Mouse (Mus musculus): ENCODE data around the gene Klhl32. TPM values are rescaled to one million over a fixed set of nuclear protein-coding genes. Genes with fewer than 3 reads are reported as not detected.

The Klhl32 gene
- total and polyA plus RNA-seq, 3 experiments = 0.03 TPM; not detected in 2

DNA sequence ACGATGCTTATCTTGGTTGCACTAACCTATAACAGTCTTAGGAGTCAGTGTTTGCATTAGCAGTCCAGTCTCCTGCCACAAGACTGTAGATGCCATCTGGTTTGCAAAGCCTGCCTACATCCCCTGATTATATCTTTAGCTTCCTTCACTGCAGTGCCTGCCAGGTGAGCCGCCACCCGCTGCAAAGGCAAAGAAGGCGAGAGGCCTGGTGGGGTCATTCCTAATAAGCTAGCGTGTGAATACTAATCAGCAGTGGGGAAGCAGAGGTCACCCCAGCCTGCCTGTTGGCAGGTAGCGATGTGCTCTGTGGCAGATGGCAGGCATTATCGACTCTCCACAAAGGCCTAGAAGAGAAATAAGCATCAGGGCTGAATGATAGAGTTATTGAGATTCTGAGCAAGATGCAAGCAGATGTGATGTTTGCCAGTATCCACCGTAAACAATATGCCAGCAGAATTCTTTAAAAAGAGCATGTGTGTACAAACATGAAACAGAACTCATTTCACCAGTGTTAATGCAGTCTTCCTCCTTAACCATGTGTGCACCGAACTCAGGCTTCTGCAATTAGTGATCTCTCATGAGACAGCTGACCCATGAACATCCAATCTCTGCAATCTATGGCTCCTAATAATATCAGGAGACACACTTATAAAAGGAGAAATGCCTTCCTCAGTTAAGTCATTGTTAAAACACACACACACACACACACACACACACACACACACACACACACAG, 219.6 kb downstream of the Klhl32 start:
- DNase-seq (ENCODE audit: low read depth, low spot score) = no peak
- no peaks in the 10 kb centered on the region for H3K27me3 ChIP-seq (ENCODE audit: control insufficient read depth in 1 of 2, insufficient read depth in 2 of 2, low read length in 2 of 2)
- no peak for TF ChIP-seq TAL1 (IDR thresholded peaks at IDR 0.05; ENCODE audit: low read length)
- no peak for TF ChIP-seq USF2 (IDR thresholded peaks at IDR 0.05; ENCODE audit: borderline replicate concordance in 1 of 2, insufficient read depth in 1 of 2, low read depth in 1 of 2, low read length in 2 of 2)
- no peak for TF ChIP-seq MAZ (IDR thresholded peaks at IDR 0.05; ENCODE audit: low read depth, low read length)
- TF ChIP-seq MYC (IDR thresholded peaks at IDR 0.05; ENCODE audit: low read depth, low read length) = no peak
- no peak for TF ChIP-seq GABPA (IDR thresholded peaks at IDR 0.05; ENCODE audit: low read depth, low read length)
- no peak for TF ChIP-seq MYB (IDR thresholded peaks at IDR 0.05; ENCODE audit: low read depth, low read length)
- TF ChIP-seq GATA1 (IDR thresholded peaks at IDR 0.05; ENCODE audit: low read depth, low read length) = no peak
- TF ChIP-seq ELF1 (IDR thresholded peaks at IDR 0.05; ENCODE audit: low read depth, low read length) = no peak
- TF ChIP-seq SMC3 (IDR thresholded peaks at IDR 0.05; ENCODE audit: low read depth, low read length) = no peak
- no peak for TF ChIP-seq NRF1 (IDR thresholded peaks at IDR 0.05; ENCODE audit: insufficient read depth, low read depth, low read length, poor library complexity, severe bottlenecking)
- no peak for TF ChIP-seq ZNF384 (IDR thresholded peaks at IDR 0.05; ENCODE audit: low read depth, low read length)
- peaks cover 0 to 6% of the 10 kb centered on the region in 2 experiments; a peak in 2 of 4 replicates for H3K36me3 ChIP-seq (ENCODE audit: control insufficient read depth in 1 of 2, insufficient read depth in 2 of 2, low read length in 2 of 2)
- H3K27ac ChIP-seq (ENCODE audit: control insufficient read depth, low read depth, low read length) = no peak overlapping the region
- H3K79me2 ChIP-seq (ENCODE audit: control insufficient read depth, insufficient read depth, low read length, poor library complexity) = no peaks in the 10 kb centered on the region
- H3K9me3 ChIP-seq (replicated peaks; ENCODE audit: insufficient read depth, low read length) = no peaks in the 10 kb centered on the region
- no peak overlapping the region for H3K4me3 ChIP-seq (ENCODE audit: control insufficient read depth in 1 of 2, insufficient read depth in 1 of 2, low read depth in 2 of 2, low read length in 2 of 2)
- H3K4me1 ChIP-seq (ENCODE audit: control insufficient read depth in 1 of 2, insufficient read depth in 2 of 2, low read length in 2 of 2) = peaks cover under 1 to 3% of the 10 kb centered on the region in 2 experiments; a peak in 2 of 4 replicates
- H3K9ac ChIP-seq (ENCODE audit: control insufficient read depth, low read depth, low read length, poor library complexity, severe bottlenecking) = no peak overlapping the region

DNA sequence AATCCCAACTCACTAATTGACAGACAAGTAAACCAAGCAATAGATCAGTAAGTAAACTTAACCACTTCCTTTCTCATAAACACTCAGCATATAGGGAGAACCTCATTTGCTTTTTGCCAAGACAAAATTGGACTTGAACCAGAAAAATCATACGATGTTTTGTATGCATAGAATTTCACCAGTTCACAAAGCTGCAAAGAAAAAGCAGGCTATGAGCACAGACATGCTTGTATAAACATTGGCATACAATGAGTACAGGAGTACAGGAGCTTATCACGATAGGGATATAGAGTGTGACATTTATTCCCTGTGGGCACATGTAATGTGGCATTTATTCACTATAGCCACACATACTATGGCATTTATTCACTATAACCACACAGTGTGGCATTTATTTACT, 220.5 kb downstream of the Klhl32 start:
- no peaks in the 10 kb centered on the region for H3K27me3 ChIP-seq (ENCODE audit: control insufficient read depth in 1 of 2, insufficient read depth in 2 of 2, low read length in 2 of 2)
- peaks cover 3 to 6% of the 10 kb centered on the region in 2 experiments; a peak in 2 of 4 replicates for H3K4me1 ChIP-seq (ENCODE audit: control insufficient read depth in 1 of 2, insufficient read depth in 2 of 2, low read length in 2 of 2)
- H3K36me3 ChIP-seq (ENCODE audit: control insufficient read depth in 1 of 2, insufficient read depth in 2 of 2, low read length in 2 of 2) = peaks cover 0 to 8% of the 10 kb centered on the region in 2 experiments; a peak in 2 of 4 replicates
- no peaks in the 10 kb centered on the region for H3K79me2 ChIP-seq (ENCODE audit: control insufficient read depth, insufficient read depth, low read length, poor library complexity)
- H3K27ac ChIP-seq (ENCODE audit: control insufficient read depth, low read depth, low read length) = no peak overlapping the region
- H3K9me3 ChIP-seq (replicated peaks; ENCODE audit: insufficient read depth, low read length) = no peaks in the 10 kb centered on the region
- no peak for DNase-seq (ENCODE audit: low read depth, low spot score)
- no peak for TF ChIP-seq E2F4 (IDR thresholded peaks at IDR 0.05; ENCODE audit: borderline replicate concordance, low read depth, low read length)
- no peak for TF ChIP-seq ZMIZ1 (IDR thresholded peaks at IDR 0.05; ENCODE audit: low read depth, low read length)
- TF ChIP-seq USF2 (IDR thresholded peaks at IDR 0.05; ENCODE audit: borderline replicate concordance in 1 of 2, insufficient read depth in 1 of 2, low read depth in 1 of 2, low read length in 2 of 2) = no peak
- TF ChIP-seq KAT2A (conservative IDR thresholded peaks at IDR 0.05; ENCODE audit: low read depth, low read length) = no peak
- TF ChIP-seq HCFC1 (IDR thresholded peaks at IDR 0.05; ENCODE audit: low read depth, low read length) = no peak
- TF ChIP-seq CTCF (IDR thresholded peaks at IDR 0.05 in 2 of 3, conservative IDR thresholded peaks at IDR 0.05 in 1 of 3; ENCODE audit: control insufficient read depth in 1 of 3, insufficient read depth in 1 of 3, low read depth in 2 of 3, low read length in 3 of 3, poor library complexity in 1 of 3, severe bottlenecking in 1 of 3) = no peak
- TF ChIP-seq RCOR1 (IDR thresholded peaks at IDR 0.05; ENCODE audit: low read depth, low read length) = no peak
- TF ChIP-seq MYB (IDR thresholded peaks at IDR 0.05; ENCODE audit: low read depth, low read length) = no peak
- no peak for TF ChIP-seq MAFK (IDR thresholded peaks at IDR 0.05; ENCODE audit: borderline replicate concordance, low read depth, low read length)
- H3K9ac ChIP-seq (ENCODE audit: control insufficient read depth, low read depth, low read length, poor library complexity, severe bottlenecking) = no peak overlapping the region
- H3K4me3 ChIP-seq (ENCODE audit: control insufficient read depth in 1 of 2, insufficient read depth in 1 of 2, low read depth in 2 of 2, low read length in 2 of 2) = no peak overlapping the region
